Mouse (Mus musculus) urinary bladder, adult 18-20 months (tissue): ENCODE measurements at regions not wholly inside any gene's neighbourhood (a gene's known extent, or its start where the extent isn't known, plus 50 kb on each side); places are given as distances from the start of the nearest gene placed in this dataset.

Experiments
- DNase-seq, 2 experiments: peaks; one replicate each; pipeline ENCODE4 v3.0.0; 2022; ENCODE audit warnings: low spot score in 2 of 2, mixed read lengths in 2 of 2

- DNase-seq = no peak
These were observed 719.3 kb downstream of the Tns3 start for GRCm38 (mm10) chr11:7944956-7945515.

- no peak for DNase-seq
These were observed 720.0 kb downstream of the Tns3 start for GRCm38 (mm10) chr11:7944373-7944772.

GRCm38 (mm10) chr11:7933611-7934010 is 719.9 kb upstream of the Igfbp3 start:
- DNase-seq = no peak

GRCm38 (mm10) chr11:7932638-7933037 is 718.9 kb upstream of the Igfbp3 start:
- DNase-seq = no peak

- no peak for DNase-seq
These were observed 717.5 kb upstream of the Igfbp3 start for GRCm38 (mm10) chr11:7931064-7931797.

GRCm38 (mm10) chr11:7927676-7928075 is 714.0 kb upstream of the Igfbp3 start:
- no peak for DNase-seq

- DNase-seq = no peak
These were observed 698.3 kb upstream of the Igfbp3 start for GRCm38 (mm10) chr11:7912036-7912435.

GRCm38 (mm10) chr11:7900266-7900665 is 686.5 kb upstream of the Igfbp3 start:
- DNase-seq = no peak

GRCm38 (mm10) chr11:7898204-7898603 is 684.5 kb upstream of the Igfbp3 start:
- DNase-seq = peak in 1 of 2 experiments; percentile 4

GRCm38 (mm10) chr11:7880506-7880905 is 666.8 kb upstream of the Igfbp3 start:
- DNase-seq = no peak

- no peak for DNase-seq
These were observed 650.4 kb upstream of the Igfbp3 start for GRCm38 (mm10) chr11:7864116-7864515.

- DNase-seq = no peak
These were observed 650.0 kb upstream of the Igfbp3 start for GRCm38 (mm10) chr11:7863711-7864110.

- peak in 1 of 2 experiments; percentile 5 for DNase-seq
These were observed 648.8 kb upstream of the Igfbp3 start for GRCm38 (mm10) chr11:7862547-7862946.

GRCm38 (mm10) chr11:7852612-7853011 is 638.9 kb upstream of the Igfbp3 start:
- no peak for DNase-seq

- no peak for DNase-seq
These were observed 624.9 kb upstream of the Igfbp3 start for GRCm38 (mm10) chr11:7838311-7839237.

- DNase-seq = no peak
These were observed 623.8 kb upstream of the Igfbp3 start for GRCm38 (mm10) chr11:7837486-7837885.

GRCm38 (mm10) chr11:7834151-7834550 is 620.4 kb upstream of the Igfbp3 start:
- no peak for DNase-seq

GRCm38 (mm10) chr11:7832376-7832775 is 618.7 kb upstream of the Igfbp3 start:
- no peak for DNase-seq

GRCm38 (mm10) chr11:7829770-7830169 is 616.0 kb upstream of the Igfbp3 start:
- no peak for DNase-seq

GRCm38 (mm10) chr11:7828001-7828400 is 614.3 kb upstream of the Igfbp3 start:
- no peak for DNase-seq

- no peak for DNase-seq
These were observed 613.7 kb upstream of the Igfbp3 start for GRCm38 (mm10) chr11:7827402-7827801.

- DNase-seq = no peak
These were observed 602.0 kb upstream of the Igfbp3 start for GRCm38 (mm10) chr11:7815750-7816149.
